Comparison of ENCODE assay signal across 18 mouse cellular contexts in genomic region chr4:107816459-107816858, GRCm38 (mm10). TPM values are rescaled to one million over a fixed set of nuclear protein-coding genes. Genes with fewer than 3 reads are reported as not detected.
DNase-seq lines count a peak whose midpoint lies in the region; ATAC-seq lines count a peak whose summit lies in the region.
"Had no signal": no experiment of that assay in that cellular context is flagged by ENCODE, and none has a peak within 500 bp of the region (broad histone marks: within the 10 kb centered on the region; RNA-seq: fewer than 3 reads in every experiment).

No protein-coding gene starts in this region.

- WGBS in hindbrain, embryonic 13.5 days = 84% methylated on average over 4 of the region's 4 CpGs
- WGBS in hindbrain, embryonic 16.5 days = 84% methylated on average over 4 of the region's 4 CpGs

- peaks cover 91% of the 10 kb centered on the region for H3K4me1 ChIP-seq in hindbrain, embryonic 13.5 days (replicated peaks)
- H3K4me1 ChIP-seq in hindbrain, embryonic 16.5 days (ENCODE audit: control insufficient read depth, insufficient read depth, low read depth, low read length) = peaks cover 45% of the 10 kb centered on the region

- H3K9ac ChIP-seq in hindbrain, embryonic 13.5 days = no peak overlapping the region
- H3K9ac ChIP-seq in hindbrain, embryonic 16.5 days (ENCODE audit: low read depth, low read length) = no peak overlapping the region
- H3K9ac ChIP-seq: hindbrain, embryonic 14.5 days; limb, embryonic 15.5 days; liver, postnatal 0 days had no signal

- H3K4me2 ChIP-seq in hindbrain, embryonic 13.5 days = no peak overlapping the region
- no peak overlapping the region for H3K4me2 ChIP-seq in hindbrain, embryonic 16.5 days (ENCODE audit: low read length)
- H3K4me2 ChIP-seq: hindbrain, embryonic 14.5 days; limb, embryonic 15.5 days had no signal

- ATAC-seq in hindbrain, embryonic 13.5 days (ENCODE audit: low FRiP score) = no peak
- ATAC-seq in hindbrain, embryonic 16.5 days = no peak
- ATAC-seq: intestine, postnatal 0 days; liver, postnatal 0 days had no signal

- H3K27ac ChIP-seq in hindbrain, embryonic 13.5 days = peak overlapping the region; percentile 2
- no peak overlapping the region for H3K27ac ChIP-seq in hindbrain, embryonic 16.5 days (ENCODE audit: low read depth, low read length)
- H3K27ac ChIP-seq: limb, embryonic 15.5 days had no signal

- peak; percentile 20 to 33 for DNase-seq in adrenal gland, postnatal 36 days
- DNase-seq in adrenal gland, postnatal 4 days (ENCODE audit: low spot score in 2 of 2) = no peak
- peak; percentile 75 for DNase-seq in right cerebral cortex, adult 18-20 months
- DNase-seq in right cerebral cortex, postnatal 4 days = no peak
- no peak for DNase-seq in kidney, adult 11 months
- no peak for DNase-seq in yolk sac, embryonic 10.5 days (ENCODE audit: low spot score)
- DNase-seq: B cell, adult 2 months; embryo, embryonic 11 days; heart, adult 11 months; kidney, postnatal 25 days; layer of hippocampus, postnatal 36 days; liver, postnatal 0 days; thymus, adult 2 months had no signal

- H3K27me3 ChIP-seq in hindbrain, embryonic 13.5 days = 0 out of 2 replicates have a peak, but pooled peaks cover 2% of the 10 kb centered on the region
- no peaks in the 10 kb centered on the region for H3K27me3 ChIP-seq in hindbrain, embryonic 16.5 days (replicated peaks; ENCODE audit: control insufficient read depth, insufficient read depth, low read length)
- H3K27me3 ChIP-seq: limb, embryonic 15.5 days had no signal

- H3K36me3 ChIP-seq in hindbrain, embryonic 13.5 days = peaks cover 39% of the 10 kb centered on the region
- no peaks in the 10 kb centered on the region for H3K36me3 ChIP-seq in hindbrain, embryonic 16.5 days (ENCODE audit: control insufficient read depth, insufficient read depth, low read length)
- H3K36me3 ChIP-seq: limb, embryonic 15.5 days had no signal

- H3K4me3 ChIP-seq in hindbrain, embryonic 13.5 days = no peak overlapping the region
- H3K4me3 ChIP-seq in hindbrain, embryonic 16.5 days (ENCODE audit: low read length) = no peak overlapping the region
- H3K4me3 ChIP-seq: limb, embryonic 15.5 days had no signal

- no peaks in the 10 kb centered on the region for H3K9me3 ChIP-seq in hindbrain, embryonic 13.5 days
- H3K9me3 ChIP-seq in hindbrain, embryonic 16.5 days (ENCODE audit: control insufficient read depth, low read length) = no peaks in the 10 kb centered on the region
- H3K9me3 ChIP-seq: limb, embryonic 15.5 days had no signal

RNA-seq across cellular contexts. Expression of gene Lrp8, which starts 14.4 kb away (rescaled TPM):
- 10 to 100 TPM in 1 of 2 experiments, 1 to 10 TPM in 1; 7.2 to 12.3 TPM for total RNA-seq in adrenal gland, postnatal 36 days (2021)
- total RNA-seq in adrenal gland, postnatal 4 days (2021) = 1 to 10 TPM; 8.8 to 8.9 TPM
- 38.4 and 41.7 TPM in 2 replicates for polyA plus RNA-seq in hindbrain, embryonic 13.5 days (2015; fragmentation: Nextera tagmentation; extraction: Ambion mirVana)
- polyA plus RNA-seq in hindbrain, embryonic 16.5 days (2015; fragmentation: Nextera tagmentation; extraction: Ambion mirVana) = 23.8 and 34.7 TPM in 2 replicates

Comparison
In these comparisons a context has a peak if more than half of its experiments do, and no peak if none do; other contexts are left out.
1. DNase-seq: peak in adrenal gland, postnatal 36 days (2 of 2) and right cerebral cortex, adult 18-20 months (single experiment); none in adrenal gland, postnatal 4 days (0 of 2), right cerebral cortex, postnatal 4 days (single experiment), kidney, adult 11 months (single experiment) and yolk sac, embryonic 10.5 days (single experiment).